Mouse (Mus musculus): ENCODE measurements at regions not wholly inside any gene's neighbourhood (a gene's known extent, or its start where the extent isn't known, plus 50 kb on each side); places are given as distances from the start of the nearest gene placed in this dataset.

DNA sequence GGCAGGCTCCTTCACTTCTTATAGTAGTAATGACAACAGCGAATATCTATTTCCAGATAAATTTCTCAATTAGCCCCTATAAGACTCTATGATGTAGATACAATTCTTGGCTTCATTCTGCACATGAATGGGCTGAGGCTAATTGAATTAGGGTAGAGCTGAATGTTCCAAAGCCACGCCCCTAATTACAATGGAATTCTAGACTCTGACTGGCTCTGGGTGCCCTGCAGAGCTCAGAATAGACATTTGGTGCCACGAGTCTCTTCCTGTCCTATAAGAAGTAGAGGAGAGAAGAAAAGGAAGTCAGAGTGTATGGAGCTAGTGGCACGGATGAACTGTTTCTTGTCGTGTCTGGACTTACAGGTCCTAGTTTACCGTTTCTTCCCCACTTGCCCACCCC, 449.8 kb downstream of the 1810013L24Rik start:
- no peak for TF ChIP-seq CTCF (IDR thresholded peaks at IDR 0.05; ENCODE audit: low read depth, low read length)
- TF ChIP-seq GATA1 (IDR thresholded peaks at IDR 0.05; ENCODE audit: borderline replicate concordance, low read length) = no peak
- TF ChIP-seq TAL1 (conservative IDR thresholded peaks at IDR 0.05; ENCODE audit: low read depth, low read length) = no peak
- TF ChIP-seq POLR2AphosphoS5 (IDR thresholded peaks at IDR 0.05; ENCODE audit: insufficient replicate concordance, low read depth, low read length) = no peak
